Mouse (Mus musculus): ENCODE data around the gene Chd2. TPM values are rescaled to one million over a fixed set of nuclear protein-coding genes. Genes with fewer than 3 reads are reported as not detected.
A peak's percentile ranks its signal among the peaks of the same experiment; 100 is the strongest.

The Chd2 gene
- polyA plus RNA-seq, 1 experiment from 2014 or later = 50.5 TPM

DNA sequence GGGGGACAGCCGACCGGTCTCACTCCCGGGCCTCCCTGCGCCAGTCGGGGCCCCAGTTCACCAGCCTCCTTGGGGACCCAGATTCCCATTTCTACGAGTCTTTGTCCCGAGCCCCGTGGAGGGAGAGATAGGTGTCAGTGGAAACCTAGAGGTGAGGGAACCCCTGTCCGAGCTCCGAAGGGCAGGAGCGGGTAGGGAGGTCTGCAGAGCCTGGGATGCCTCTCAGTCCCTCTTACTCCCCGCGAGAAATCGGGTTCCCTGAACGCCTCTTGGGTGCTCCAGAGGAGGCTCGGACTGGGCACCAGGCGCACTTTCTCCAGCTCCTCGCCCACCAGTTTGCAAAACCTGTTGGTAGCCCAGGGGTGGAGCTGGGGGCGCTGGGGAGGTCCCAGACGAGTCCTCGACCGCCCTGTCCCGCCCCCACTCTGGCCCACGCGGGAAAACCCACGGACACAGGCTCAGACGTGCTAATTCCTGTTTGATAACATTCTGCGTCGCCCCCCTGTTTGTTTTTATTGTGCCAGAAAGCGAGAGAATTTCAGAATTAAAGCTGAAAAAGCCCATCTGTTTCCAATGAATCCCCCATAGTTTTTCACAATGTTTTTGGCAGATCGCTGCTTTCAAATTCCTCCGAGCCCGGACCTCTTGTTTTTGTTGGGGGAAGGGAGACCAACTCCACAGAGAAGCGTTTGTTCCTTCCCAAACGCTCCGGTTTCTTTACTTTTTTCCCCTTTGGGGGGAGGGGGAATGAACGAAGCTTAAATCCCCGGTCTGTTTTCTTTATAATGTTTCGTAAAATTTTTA is 149.9 kb downstream of the Chd2 start:
- H3K4me3 ChIP-seq (ENCODE audit: low read depth, low read length) = peak overlapping the region; percentile 72
- ATAC-seq (replicated peaks; ENCODE audit: low FRiP score, low TSS enrichment, low read depth) = peak; percentile 40
- peak; percentile 82 for DNase-seq (ENCODE audit: low spot score)
- H3K9me3 ChIP-seq (ENCODE audit: control insufficient read depth, low read length) = no peaks in the 10 kb centered on the region
- H3K9ac ChIP-seq (ENCODE audit: low read length) = peak overlapping the region; percentile 87
- peak overlapping the region; percentile 83 for H3K27ac ChIP-seq (ENCODE audit: low read depth)
- H3K36me3 ChIP-seq (ENCODE audit: control insufficient read depth, insufficient read depth, low read length) = no peaks in the 10 kb centered on the region
- peak overlapping the region; percentile 90 for H3K4me2 ChIP-seq (ENCODE audit: low read length)
- under 1% methylated on average over 39 of the region's 39 CpGs for WGBS
- peaks cover 31% of the 10 kb centered on the region; the same call in 1 of the 2 replicates for H3K4me1 ChIP-seq (replicated peaks; ENCODE audit: control insufficient read depth, insufficient read depth, low read length)
- no peaks in the 10 kb centered on the region for H3K27me3 ChIP-seq (replicated peaks; ENCODE audit: control insufficient read depth, insufficient read depth, low read length)

DNA sequence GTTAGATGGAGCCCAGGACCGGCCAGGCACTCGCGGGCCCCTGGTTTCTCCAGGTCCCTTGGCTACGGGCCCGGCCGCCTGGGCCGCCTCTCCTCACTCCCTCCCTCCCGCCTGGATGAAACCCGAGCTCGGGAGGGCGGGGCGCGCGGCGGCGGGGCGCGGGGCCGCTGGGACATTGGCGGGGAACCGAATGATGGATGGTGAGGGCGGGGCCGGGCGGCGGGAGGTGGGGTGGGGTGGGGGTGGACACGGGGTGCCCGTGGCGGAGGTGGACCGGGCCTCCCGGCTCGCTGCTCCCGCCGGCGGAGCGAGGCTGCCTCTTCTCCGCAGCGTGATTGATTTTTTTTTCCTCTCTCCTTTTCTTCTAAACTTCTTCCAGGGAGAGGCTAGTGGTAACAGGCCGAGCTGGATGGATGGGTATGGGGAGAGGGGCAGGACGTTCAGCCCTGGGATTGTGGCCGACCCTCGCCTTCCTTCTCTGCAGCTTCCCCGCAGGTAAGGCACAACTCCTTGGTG is 150.6 kb downstream of the Chd2 start:
- Histone ChIP-seq H3K4me2 (ENCODE audit: low read length) (peak overlapping the region; percentile 90), H3K4me3 (ENCODE audit: low read depth, low read length) (peak overlapping the region; percentile 72), H3K9me3 (ENCODE audit: control insufficient read depth, low read length) (no peaks in the 10 kb centered on the region), H3K27me3 (replicated peaks; ENCODE audit: control insufficient read depth, insufficient read depth, low read length) (no peaks in the 10 kb centered on the region), H3K4me1 (replicated peaks; ENCODE audit: control insufficient read depth, insufficient read depth, low read length) (peaks cover 31% of the 10 kb centered on the region; the same call in 1 of the 2 replicates), H3K27ac (ENCODE audit: low read depth) (peak overlapping the region; percentile 83), H3K9ac (ENCODE audit: low read length) (peak overlapping the region; percentile 87), H3K36me3 (ENCODE audit: control insufficient read depth, insufficient read depth, low read length) (no peaks in the 10 kb centered on the region)
- WGBS = under 1% methylated on average over 34 of the region's 42 CpGs
- ATAC-seq (replicated peaks; ENCODE audit: low FRiP score, low TSS enrichment, low read depth) (peak; percentile 90), DNase-seq (ENCODE audit: low spot score) (peak; percentile 91)

DNA sequence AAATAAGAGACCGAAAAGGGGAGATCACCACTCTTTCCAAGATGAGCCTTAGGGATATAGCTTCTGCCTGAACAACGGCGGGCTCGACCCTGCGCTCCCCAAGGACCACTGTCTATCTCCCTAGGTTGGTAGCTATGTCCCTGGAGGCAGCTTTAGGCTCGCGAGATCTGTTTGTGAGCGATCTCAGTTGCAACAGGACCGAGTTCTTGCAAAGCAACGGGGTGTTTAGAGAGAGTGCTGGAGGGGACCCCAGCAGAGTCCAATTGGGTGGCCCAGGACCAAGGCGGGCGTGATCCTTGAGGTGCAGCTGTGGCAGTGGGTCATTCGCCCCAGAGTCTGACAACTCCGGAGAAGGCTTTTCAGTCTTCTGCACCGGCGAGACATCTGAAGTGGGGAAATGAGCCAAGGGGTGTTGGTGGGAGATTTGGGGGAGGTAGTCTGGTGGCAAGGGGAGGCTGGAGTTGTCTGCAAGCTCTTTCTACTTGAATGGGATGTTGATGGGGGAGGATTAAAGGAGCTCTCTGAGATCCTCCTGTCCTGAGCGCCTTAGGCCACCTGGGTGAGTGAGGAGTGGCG is 151.1 kb downstream of the Chd2 start:
- H3K4me3 ChIP-seq (ENCODE audit: low read depth, low read length) = peak overlapping the region; percentile 72
- DNase-seq (ENCODE audit: low spot score) (peak; percentile 78), ATAC-seq (replicated peaks; ENCODE audit: low FRiP score, low TSS enrichment, low read depth) (peak; percentile 30)
- no peaks in the 10 kb centered on the region for H3K27me3 ChIP-seq (replicated peaks; ENCODE audit: control insufficient read depth, insufficient read depth, low read length)
- no peaks in the 10 kb centered on the region for H3K9me3 ChIP-seq (ENCODE audit: control insufficient read depth, low read length)
- H3K27ac ChIP-seq (ENCODE audit: low read depth) = peak overlapping the region; percentile 83; the same call in 1 of the 2 replicates
- peak overlapping the region; percentile 90 for H3K4me2 ChIP-seq (ENCODE audit: low read length)
- no peaks in the 10 kb centered on the region for H3K36me3 ChIP-seq (ENCODE audit: control insufficient read depth, insufficient read depth, low read length)
- 6% methylated on average over 18 of the region's 18 CpGs for WGBS
- peak overlapping the region; percentile 10; the same call in 1 of the 2 replicates for H3K9ac ChIP-seq (ENCODE audit: low read length)
- peaks cover 28% of the 10 kb centered on the region; the same call in 1 of the 2 replicates for H3K4me1 ChIP-seq (replicated peaks; ENCODE audit: control insufficient read depth, insufficient read depth, low read length)

DNA sequence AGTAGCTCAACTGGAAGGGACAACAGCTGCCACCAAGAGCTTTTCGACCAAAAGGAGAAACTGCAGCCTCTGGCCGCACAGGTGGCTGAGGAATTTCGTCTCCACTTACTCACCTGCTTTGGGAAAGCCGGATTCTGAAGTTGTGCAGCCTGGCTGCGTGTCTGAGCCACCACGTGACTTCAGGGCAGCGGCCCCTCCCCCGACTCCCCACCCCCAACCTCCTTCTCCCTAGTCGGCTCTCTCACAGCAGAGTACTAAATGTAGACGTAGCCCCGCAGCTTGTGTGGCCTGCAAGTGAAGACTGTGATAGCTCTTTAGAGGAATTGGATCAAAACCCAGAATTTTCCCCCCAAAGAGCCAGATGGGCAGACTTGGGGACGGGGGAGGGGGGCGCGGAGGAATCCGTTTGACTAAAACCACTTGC is 151.7 kb downstream of the Chd2 start:
- H3K4me3 ChIP-seq (ENCODE audit: low read depth, low read length) = peak overlapping the region; percentile 72; the same call in 1 of the 2 replicates
- peak overlapping the region; percentile 90 for H3K4me2 ChIP-seq (ENCODE audit: low read length)
- no peaks in the 10 kb centered on the region for H3K36me3 ChIP-seq (ENCODE audit: control insufficient read depth, insufficient read depth, low read length)
- no peak for ATAC-seq (replicated peaks; ENCODE audit: low FRiP score, low TSS enrichment, low read depth)
- peak overlapping the region; percentile 83; the same call in 1 of the 2 replicates for H3K27ac ChIP-seq (ENCODE audit: low read depth)
- H3K4me1 ChIP-seq (replicated peaks; ENCODE audit: control insufficient read depth, insufficient read depth, low read length) = peaks cover 28% of the 10 kb centered on the region; the same call in 1 of the 2 replicates
- DNase-seq (ENCODE audit: low spot score) = peak; percentile 63
- H3K27me3 ChIP-seq (replicated peaks; ENCODE audit: control insufficient read depth, insufficient read depth, low read length) = no peaks in the 10 kb centered on the region
- WGBS = 2% methylated on average over 15 of the region's 15 CpGs
- H3K9me3 ChIP-seq (ENCODE audit: control insufficient read depth, low read length) = no peaks in the 10 kb centered on the region
- no peak overlapping the region for H3K9ac ChIP-seq (ENCODE audit: low read length)

DNA sequence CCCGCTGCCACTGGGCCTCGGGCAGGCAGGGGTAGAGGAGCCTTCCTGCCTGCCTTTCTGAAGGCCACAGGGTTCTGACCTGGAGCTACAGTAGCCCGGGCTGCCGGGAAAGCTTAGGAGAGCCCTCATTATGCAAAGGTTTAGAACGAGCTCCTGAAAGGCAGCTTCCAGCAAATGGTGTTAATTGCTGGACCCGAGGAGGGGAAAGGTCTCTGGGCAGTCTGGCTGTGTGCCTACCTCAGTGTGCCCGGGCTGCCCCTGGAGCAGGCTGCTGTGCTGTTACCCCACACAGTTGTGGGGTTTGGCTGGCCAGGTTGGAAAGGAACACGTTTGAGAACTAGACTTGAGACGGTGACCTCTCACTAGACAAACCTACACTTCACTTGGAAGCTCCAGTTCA is 152.2 kb downstream of the Chd2 start:
- H3K27ac ChIP-seq (ENCODE audit: low read depth) = no peak overlapping the region

DNA sequence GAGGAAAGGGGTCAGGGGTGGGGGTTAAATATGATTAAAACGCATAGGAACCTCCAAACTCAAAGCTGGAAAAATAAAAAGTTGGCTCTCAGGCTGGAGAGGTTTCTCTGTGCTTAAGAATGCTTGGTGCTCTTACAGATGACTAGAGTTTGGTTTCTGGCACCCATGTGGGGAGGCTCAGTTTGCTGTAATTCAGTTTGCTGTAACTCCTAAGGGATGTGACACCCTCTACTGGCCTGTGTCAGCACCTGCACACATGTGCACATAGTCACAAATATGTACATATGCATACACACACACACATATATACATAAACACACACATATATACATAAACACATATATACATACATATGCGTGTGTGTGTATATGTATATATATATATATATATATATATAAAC is 152.8 kb downstream of the Chd2 start:
- no peak overlapping the region for H3K4me2 ChIP-seq (ENCODE audit: low read length)
- no peaks in the 10 kb centered on the region for H3K36me3 ChIP-seq (ENCODE audit: control insufficient read depth, insufficient read depth, low read length)
- H3K9ac ChIP-seq (ENCODE audit: low read length) = no peak overlapping the region
- no peaks in the 10 kb centered on the region for H3K27me3 ChIP-seq (replicated peaks; ENCODE audit: control insufficient read depth, insufficient read depth, low read length)
- H3K4me1 ChIP-seq (replicated peaks; ENCODE audit: control insufficient read depth, insufficient read depth, low read length) = peaks cover 25% of the 10 kb centered on the region; the same call in 1 of the 2 replicates
- no peak overlapping the region for H3K27ac ChIP-seq (ENCODE audit: low read depth)
- WGBS = 71% methylated on average over 2 of the region's 2 CpGs
- ATAC-seq (replicated peaks; ENCODE audit: low FRiP score, low TSS enrichment, low read depth) (no peak), DNase-seq (ENCODE audit: low spot score) (no peak)
- no peak overlapping the region for H3K4me3 ChIP-seq (ENCODE audit: low read depth, low read length)
- no peaks in the 10 kb centered on the region for H3K9me3 ChIP-seq (ENCODE audit: control insufficient read depth, low read length)

More for the DNA sequence above, 152.2 kb downstream of the Chd2 start:
- H3K4me2 ChIP-seq (ENCODE audit: low read length) = peak overlapping the region; percentile 90
- H3K9me3 ChIP-seq (ENCODE audit: control insufficient read depth, low read length) = no peaks in the 10 kb centered on the region
- no peaks in the 10 kb centered on the region for H3K36me3 ChIP-seq (ENCODE audit: control insufficient read depth, insufficient read depth, low read length)
- H3K4me3 ChIP-seq (ENCODE audit: low read depth, low read length) = peak overlapping the region; percentile 72; the same call in 1 of the 2 replicates
- no peak for ATAC-seq (replicated peaks; ENCODE audit: low FRiP score, low TSS enrichment, low read depth)
- H3K4me1 ChIP-seq (replicated peaks; ENCODE audit: control insufficient read depth, insufficient read depth, low read length) = peaks cover 28% of the 10 kb centered on the region; the same call in 1 of the 2 replicates
- H3K9ac ChIP-seq (ENCODE audit: low read length) = no peak overlapping the region
- 17% methylated on average over 9 of the region's 9 CpGs for WGBS
- H3K27me3 ChIP-seq (replicated peaks; ENCODE audit: control insufficient read depth, insufficient read depth, low read length) = no peaks in the 10 kb centered on the region
- DNase-seq (ENCODE audit: low spot score) = no peak

DNA sequence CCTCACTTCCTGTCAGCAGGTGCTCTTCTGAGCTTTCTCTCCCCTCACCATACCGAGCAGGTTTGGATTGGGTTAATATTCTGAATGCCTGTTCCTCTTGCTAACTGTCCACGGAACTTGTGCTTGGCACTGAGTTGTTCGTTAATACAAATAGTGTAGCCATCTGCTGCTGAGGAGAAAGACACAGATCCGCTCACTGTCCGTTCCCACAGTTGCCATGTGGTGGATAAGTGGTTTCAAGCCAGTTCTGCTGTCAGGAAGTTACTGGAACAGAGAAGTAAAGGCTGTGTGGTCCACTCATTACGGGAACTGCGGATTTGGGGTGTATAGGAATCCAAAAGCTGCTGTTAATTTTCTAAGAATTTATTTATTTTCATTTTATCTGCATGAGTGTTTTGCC is 158.8 kb downstream of the Chd2 start:
- H3K9me3 ChIP-seq (ENCODE audit: control insufficient read depth, low read length) = no peaks in the 10 kb centered on the region
- ATAC-seq (replicated peaks; ENCODE audit: low FRiP score, low TSS enrichment, low read depth) = no peak
- H3K4me2 ChIP-seq (ENCODE audit: low read length) = no peak overlapping the region
- H3K4me1 ChIP-seq (replicated peaks; ENCODE audit: control insufficient read depth, insufficient read depth, low read length) = peaks cover 13% of the 10 kb centered on the region; the same call in 1 of the 2 replicates
- no peaks in the 10 kb centered on the region for H3K36me3 ChIP-seq (ENCODE audit: control insufficient read depth, insufficient read depth, low read length)
- WGBS = 59% methylated on average over 7 of the region's 7 CpGs
- no peak overlapping the region for H3K27ac ChIP-seq (ENCODE audit: low read depth)
- no peak overlapping the region for H3K4me3 ChIP-seq (ENCODE audit: low read depth, low read length)
- no peaks in the 10 kb centered on the region for H3K27me3 ChIP-seq (replicated peaks; ENCODE audit: control insufficient read depth, insufficient read depth, low read length)
- DNase-seq (ENCODE audit: low spot score) = no peak
- H3K9ac ChIP-seq (ENCODE audit: low read length) = no peak overlapping the region

DNA sequence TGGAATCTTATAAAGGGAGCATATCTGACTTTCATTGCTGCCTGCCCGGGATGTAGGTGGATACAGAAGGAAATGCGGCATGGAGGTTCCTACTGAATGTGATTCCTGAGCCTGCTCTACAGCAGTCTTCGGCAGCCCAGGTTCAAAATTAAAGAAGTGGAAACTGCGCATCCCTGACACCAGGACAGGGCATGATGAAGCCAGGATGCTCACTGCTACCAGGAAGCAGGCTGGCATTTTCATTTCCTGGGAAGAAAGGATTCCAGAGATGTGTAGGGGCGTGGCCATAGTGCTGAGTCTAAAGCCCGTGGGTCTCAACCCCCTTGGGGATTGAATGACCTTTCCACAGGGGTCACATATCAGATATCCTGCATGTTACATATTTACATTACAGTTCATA is 163.6 kb downstream of the Chd2 start:
- H3K4me1 ChIP-seq (replicated peaks; ENCODE audit: control insufficient read depth, insufficient read depth, low read length) = peaks cover 20% of the 10 kb centered on the region; the same call in 1 of the 2 replicates
- 72% methylated on average over 6 of the region's 6 CpGs for WGBS
- peaks cover 11% of the 10 kb centered on the region for H3K27me3 ChIP-seq (replicated peaks; ENCODE audit: control insufficient read depth, insufficient read depth, low read length)
- no peaks in the 10 kb centered on the region for H3K9me3 ChIP-seq (ENCODE audit: control insufficient read depth, low read length)
- no peak overlapping the region for H3K27ac ChIP-seq (ENCODE audit: low read depth)
- ATAC-seq (replicated peaks; ENCODE audit: low FRiP score, low TSS enrichment, low read depth) (no peak), DNase-seq (ENCODE audit: low spot score) (no peak)
- peak overlapping the region; percentile 98 for H3K4me2 ChIP-seq (ENCODE audit: low read length)
- H3K4me3 ChIP-seq (ENCODE audit: low read depth, low read length) = no peak overlapping the region
- H3K9ac ChIP-seq (ENCODE audit: low read length) = no peak overlapping the region
- H3K36me3 ChIP-seq (ENCODE audit: control insufficient read depth, insufficient read depth, low read length) = no peaks in the 10 kb centered on the region
